Mouse (Mus musculus) frontal cortex, postnatal 25 days (tissue): ENCODE results near the gene Dagla.

Experiments used
- DNase-seq, 2 experiments: peaks; one replicate each; pipeline ENCODE4 v3.0.0; 2022; ENCODE audit warnings: low spot score in 2 of 2

The Dagla gene

GRCm38 (mm10) chr19:10279668-10280067 is 25.0 kb downstream of the Dagla start:
- no peak for DNase-seq

DNA sequence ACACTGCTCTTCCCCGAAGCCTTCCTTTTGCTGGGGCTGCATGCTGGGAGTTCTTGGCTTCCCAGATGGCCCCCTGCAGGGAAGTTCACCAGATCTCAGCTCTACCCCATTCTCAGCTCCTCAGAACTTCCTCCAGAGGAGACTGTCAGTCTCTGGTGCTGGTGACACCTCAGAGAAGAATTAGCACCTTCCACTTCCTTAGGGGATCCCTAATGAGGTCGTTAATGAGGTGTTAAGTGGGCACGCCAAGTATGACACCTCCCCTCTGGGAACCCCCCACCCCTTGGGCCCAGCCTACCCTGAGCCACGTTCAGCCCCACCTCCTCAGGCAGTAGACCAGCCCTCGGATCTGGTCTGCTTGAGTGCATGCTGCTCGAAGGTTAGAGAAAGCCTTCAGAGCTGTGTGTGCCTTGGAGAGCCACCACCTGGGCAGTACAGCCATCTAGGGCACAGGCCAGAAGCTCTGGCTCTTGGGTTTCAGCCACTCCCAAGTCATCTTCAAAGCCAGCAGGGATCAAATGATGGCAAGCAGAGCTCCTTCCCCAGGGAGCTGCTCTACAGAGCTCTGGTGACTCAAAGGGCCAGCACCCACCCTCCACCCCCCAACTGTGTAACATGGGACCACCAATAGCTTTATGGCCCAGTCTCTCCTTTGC is 25.9 kb downstream of the Dagla start:
- DNase-seq, result no peak

DNA sequence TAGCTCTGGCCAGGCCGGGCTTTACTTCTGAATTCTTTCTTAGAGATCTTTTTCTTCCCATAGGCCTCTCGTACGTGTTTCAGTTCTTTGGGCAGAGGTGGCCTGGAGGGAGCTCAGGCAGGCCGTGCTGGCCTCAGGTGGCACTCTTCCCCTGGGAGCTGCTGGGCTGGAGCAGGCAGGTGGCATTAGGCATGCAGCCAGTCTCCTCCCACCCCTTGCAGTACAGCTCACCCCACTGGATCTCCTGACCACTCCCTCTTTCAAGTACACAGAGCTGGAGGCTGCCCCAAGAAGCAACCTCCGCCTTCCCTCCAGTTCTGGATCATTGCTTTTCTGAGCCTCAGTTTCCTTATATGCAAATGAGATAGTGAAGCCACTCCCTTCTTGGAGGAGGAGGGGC is 26.9 kb downstream of the Dagla start:
- DNase-seq, result no peak

DNA sequence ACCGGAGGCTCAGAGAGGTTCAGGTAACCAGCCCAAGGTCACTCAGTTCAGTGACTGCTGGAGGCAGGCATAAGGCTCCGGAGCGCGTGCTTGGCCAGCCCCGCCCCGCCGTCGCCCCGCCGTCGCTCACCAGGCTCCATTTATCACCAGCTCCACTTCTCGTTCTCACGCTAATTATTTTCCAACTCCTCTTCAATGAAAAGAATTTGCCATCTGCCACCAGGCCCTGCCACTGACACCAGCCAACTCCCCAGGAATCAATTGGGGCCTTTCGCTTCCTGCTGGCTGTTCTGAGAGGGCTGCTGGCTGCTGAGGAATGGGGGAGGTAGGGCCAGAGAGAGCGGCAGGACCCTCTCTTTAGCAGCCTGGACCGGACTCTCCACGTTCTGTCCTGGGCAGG is 27.3 kb downstream of the Dagla start:
- DNase-seq, result no peak

GRCm38 (mm10) chr19:10276483-10277144 is 28.1 kb downstream of the Dagla start:
- no peak for DNase-seq

DNA sequence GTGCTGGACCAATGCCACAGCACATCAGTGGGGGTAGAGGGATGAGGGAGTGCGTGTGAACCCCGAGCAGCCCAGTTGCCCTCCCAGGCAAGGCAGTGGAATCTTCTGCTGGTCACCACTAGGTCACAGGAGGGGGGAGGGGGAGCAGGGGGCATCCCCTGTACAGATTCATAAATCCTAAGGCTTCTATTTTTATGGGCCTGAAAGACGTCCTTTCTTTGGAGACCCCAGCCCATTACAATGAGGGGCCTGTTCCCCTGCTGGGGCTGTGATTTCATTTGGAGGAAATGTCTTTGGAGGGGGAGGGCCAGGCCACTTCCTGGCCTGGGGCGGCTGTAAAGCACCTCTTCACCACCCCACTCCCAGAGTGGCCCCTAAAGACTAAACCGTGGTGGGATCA is 30.6 kb downstream of the Dagla start:
- DNase-seq, result no peak

GRCm38 (mm10) chr19:10272746-10273145 is 31.9 kb downstream of the Dagla start:
- DNase-seq, result peak; percentile 45 to 54

GRCm38 (mm10) chr19:10271592-10271991 is 33.1 kb downstream of the Dagla start:
- no peak for DNase-seq

GRCm38 (mm10) chr19:10270356-10270755 is 34.3 kb downstream of the Dagla start:
- no peak for DNase-seq

DNA sequence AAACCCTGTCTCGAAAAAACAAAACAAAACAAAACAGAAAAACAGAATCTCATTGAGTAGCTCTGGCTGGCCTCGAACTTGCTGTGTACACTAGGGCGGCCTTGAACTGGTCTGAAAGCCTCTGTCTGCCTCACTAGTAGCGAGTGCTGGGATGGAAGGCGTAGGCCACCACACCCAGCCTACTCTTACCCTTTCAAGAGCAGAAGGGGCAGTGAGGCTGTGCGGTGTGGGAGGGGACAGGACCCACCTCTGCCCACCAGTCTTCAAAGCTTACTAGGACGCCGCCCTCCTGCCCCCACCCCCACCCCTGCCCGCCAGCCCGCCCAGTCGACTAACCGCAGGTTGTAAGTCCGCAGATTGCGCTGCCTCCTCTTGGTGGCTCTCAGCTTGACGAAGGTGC is 35.8 kb downstream of the Dagla start:
- DNase-seq, result no peak

GRCm38 (mm10) chr19:10267953-10268352 is 36.7 kb downstream of the Dagla start:
- no peak for DNase-seq

- DNase-seq, result no peak
Observed at GRCm38 (mm10) chr19:10267057-10267456, 37.6 kb downstream of the Dagla start.

- DNase-seq, result peak; percentile 57 to 61
Observed at GRCm38 (mm10) chr19:10266196-10266850, 38.4 kb downstream of the Dagla start.

DNA sequence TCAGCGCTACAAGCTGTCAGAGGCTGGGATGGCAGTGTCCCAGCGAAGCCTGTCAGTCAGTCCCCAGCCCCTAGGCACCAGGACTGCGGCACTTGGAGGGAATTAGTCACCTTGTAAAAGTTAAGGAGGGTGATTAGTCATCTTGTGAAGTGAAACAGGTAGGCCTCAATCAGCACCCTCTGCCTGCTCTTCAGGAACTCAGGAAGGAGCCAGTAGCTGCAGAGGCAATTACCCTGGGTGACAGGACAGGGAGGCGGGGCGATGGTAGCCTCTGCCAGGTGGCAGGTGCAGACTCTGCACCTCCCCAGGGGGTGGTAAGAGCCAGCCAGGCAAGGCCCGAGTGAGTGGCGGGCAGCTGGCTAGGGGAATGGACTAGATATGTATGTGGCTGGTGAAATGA is 43.3 kb downstream of the Dagla start:
- DNase-seq, result no peak

DNA sequence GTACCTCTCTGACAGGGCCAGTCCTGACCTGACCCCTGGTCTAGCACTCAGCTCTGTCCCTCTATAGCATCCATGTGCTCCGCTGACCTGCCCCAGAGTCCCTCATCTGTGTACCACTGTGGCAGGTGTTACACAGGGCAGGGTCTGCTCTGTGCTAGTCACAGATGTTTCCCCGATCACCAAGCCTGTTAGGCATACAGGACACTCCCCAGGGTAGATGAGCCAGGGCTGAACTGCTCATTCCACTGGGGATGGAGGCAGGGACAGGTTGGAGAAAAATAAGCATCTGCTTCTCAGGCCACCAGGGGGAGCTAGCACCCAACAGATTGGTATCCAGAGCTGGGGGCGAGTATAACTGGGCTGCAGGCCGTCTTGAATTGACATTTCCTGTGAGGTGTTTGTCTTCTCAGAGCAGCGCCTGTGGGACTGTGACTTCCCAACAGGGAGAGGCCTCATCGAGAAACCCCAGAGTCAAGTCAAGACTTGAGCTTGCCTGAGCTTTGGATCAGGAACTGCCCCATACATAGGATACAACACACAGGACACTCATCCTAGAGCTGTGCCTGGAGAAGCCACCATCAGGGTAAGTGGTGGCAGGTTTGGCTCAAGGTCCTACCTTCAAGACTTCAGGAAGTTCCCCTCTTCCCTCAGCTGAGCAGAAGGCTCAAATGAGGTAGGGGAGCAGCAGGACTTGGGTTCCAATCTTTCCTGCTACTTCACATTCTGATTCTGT is 46.2 kb downstream of the Dagla start:
- DNase-seq, result peak; percentile 72 to 75

DNA sequence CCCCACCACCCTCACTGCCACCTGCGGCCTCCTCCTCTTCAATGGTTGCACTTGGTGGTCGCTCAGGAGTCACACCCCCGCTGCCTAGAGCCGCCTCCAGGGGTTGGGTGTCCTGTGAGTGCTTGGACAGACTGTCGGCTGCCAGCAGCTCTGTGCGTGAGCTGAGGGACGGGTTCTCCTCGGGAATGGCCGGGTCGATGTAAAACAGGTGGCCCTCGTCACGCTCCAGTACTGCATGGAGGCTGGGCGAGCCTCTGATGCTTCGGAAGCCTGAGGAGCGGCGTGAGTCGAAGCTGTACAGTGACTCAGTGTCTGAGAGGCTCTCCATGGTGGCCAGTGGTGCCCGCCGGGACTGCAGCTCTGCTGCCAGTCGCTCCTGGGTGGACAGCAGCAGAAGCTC is 56.5 kb downstream of the Dagla start:
- no peak for DNase-seq

DNA sequence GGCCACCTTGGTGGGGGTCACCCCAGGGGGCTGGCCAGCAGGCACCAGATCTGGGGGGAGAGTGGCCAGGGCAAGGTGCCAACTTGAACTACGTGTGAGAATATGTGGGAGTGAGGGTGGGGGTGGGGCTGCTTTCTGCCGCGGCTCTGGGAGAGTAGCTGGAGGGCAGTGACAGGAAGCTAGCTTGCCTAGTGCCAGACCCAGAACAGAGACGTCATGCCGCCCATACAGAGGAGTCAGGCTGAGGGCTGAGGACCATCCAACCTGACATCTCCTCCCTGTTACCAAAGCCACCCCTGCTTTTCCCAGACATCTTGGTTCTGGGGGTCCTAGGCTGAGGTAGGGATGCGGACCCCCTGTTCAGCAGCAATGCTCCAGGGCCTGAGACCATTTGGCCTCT is 57.5 kb downstream of the Dagla start:
- DNase-seq, result no peak

DNA sequence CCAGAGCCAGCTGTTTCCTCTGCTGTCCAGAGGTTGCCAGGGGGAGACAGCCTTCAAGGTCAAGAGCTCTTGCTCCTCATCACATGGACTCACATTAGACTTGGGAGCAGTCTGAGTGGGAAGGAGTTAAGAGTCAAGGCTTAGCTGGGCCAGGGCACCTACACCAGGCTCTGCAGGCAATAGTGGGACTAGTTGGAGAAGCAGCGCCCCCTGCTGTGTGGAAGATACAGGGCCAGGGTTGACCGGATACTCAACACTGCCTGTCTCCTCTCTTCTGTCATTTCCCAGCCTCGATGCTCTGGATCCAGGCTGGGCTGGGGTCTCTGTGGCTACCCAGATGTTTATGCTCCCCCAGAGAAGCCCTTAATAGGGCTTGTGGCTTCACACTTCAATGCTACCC is 60.5 kb downstream of the Dagla start:
- DNase-seq, result peak; percentile 48 to 58

DNA sequence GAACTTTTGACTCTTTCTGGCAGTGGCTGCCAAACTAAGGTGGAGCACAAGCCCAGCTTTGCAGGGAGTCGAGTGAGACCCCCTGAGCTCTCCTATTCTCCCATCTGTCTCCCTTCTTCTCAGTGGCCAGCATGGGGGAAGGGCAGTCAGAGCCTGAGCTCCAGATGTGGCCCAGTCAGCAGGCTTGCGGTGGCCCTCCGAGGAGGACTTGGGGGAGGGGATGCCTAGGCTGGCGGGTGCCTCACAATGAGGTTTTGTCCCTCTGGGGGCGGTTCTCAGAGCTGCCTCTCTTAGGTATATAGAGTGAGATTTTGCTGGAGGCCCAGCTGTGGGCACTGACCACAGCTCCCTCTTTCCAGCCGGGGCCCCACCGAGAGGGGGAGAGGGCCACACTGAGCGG is 61.8 kb downstream of the Dagla start:
- DNase-seq, result no peak

DNA sequence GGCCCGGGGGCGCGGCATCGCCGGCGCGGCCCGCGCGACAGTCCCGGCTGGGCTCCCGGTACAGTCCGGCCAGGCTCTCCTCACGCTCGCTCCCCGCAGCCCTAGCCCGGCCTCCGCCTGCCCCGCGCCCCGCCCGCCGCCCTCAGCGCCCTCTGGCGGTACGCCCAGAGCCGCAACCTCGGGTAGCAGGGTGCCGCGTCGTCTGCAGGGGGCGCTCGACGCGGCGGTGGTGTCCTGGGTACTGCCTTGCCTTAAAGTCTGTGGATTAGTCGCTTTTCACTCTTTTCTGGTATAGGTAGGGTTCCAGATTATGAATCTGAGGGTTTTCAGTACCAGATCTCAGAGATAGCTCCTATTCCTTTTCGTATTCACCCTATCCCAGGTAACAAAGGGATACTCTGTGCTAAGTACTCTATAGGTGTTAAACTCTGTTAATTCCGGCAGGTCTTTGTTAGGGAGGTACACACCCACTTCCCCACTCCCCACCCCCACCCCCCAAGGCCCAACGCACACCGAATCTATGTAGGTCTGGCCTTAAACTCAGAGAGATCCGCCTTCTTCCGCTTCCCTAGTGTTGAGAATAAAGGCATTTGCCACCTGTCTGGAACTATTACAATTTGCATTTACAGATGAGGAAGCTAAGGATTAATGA is 63.9 kb downstream of the Dagla start, which contains the start of gene Myrf:
Myrf (minus strand) TSS at position 95 of the 652 bp plus-strand sequence.
- peak; percentile 38 to 40 for DNase-seq

- DNase-seq, result no peak
Observed at GRCm38 (mm10) chr19:10239975-10240653, 64.6 kb downstream of the Dagla start.
